In the genomic region with DNA sequence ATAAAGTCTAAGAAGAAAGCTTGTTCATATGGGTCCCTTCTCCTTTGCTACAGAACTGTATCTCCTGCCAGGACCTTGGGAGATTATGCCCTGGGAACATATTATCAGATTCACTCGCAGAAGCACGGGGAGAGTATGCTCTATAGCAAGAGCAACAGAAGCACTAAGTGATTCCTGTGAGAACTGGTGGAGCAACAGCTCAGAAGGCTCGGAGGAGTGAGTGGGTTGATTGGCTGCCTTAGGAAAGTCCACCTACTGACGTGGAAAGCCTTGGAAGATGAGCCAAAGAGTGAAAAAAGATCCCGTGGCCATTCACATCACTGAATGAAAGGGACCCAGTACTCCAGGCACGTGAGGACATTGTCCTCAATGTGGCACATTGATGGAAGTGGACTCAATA, we compare ENCODE assay signal across 13 mouse cellular contexts.
"Had no signal": no experiment of that assay in that cellular context is flagged by ENCODE, and none has a peak within 500 bp of the region (broad histone marks: within the 10 kb centered on the region; RNA-seq: fewer than 3 reads in every experiment).

No protein-coding gene starts in this region.

- H3K4me2 ChIP-seq: liver, embryonic 13.5 days; midbrain, embryonic 11.5 days had no signal

- H3K9me3 ChIP-seq: liver, embryonic 13.5 days had no signal

- H3K9ac ChIP-seq: liver, embryonic 13.5 days had no signal

- H3K36me3 ChIP-seq: liver, embryonic 13.5 days had no signal

- H3K4me1 ChIP-seq: liver, embryonic 13.5 days had no signal

- H3K27me3 ChIP-seq: liver, embryonic 13.5 days had no signal

- H3K4me3 ChIP-seq: liver, embryonic 13.5 days had no signal

- H3K27ac ChIP-seq: liver, embryonic 13.5 days had no signal

- DNase-seq: kidney, adult 11 months; kidney, adult 8-10 months; kidney, postnatal 14 days; kidney, postnatal 4 days; liver, embryonic 13.5 days; lung, adult 2 months; lung, postnatal 14 days; lung, postnatal 4 days; midbrain, embryonic 14.5 days; thymus, adult 2 months; thymus, postnatal 14 days; thymus, postnatal 4 days had no signal
